Mouse (Mus musculus) CH12.LX (cell line): ENCODE measurements around the gene Prr5.

ENCODE experiments used
- BHLHE40 ChIP-seq: IDR thresholded peaks from 2 replicates; pipeline ENCODE4 v1.6.1; 2011; ENCODE audit warnings: mild to moderate bottlenecking, low read depth, low read length, improper control_type of control experiment
- CTCF ChIP-seq, 2 experiments: IDR thresholded peaks in 1 of 2; conservative IDR thresholded peaks in 1 of 2; 2 replicates each; pipeline ENCODE4 v1.5.1; 2011 to 2012; ENCODE audit warnings: low read depth in 2 of 2, low read length in 2 of 2, improper control_type of control experiment in 1 of 2, inconsistent platforms in 1 of 2, mild to moderate bottlenecking in 1 of 2, moderate library complexity in 1 of 2
- E2F4 ChIP-seq: IDR thresholded peaks from 2 replicates; pipeline ENCODE4 v1.6.1; 2011; ENCODE audit warnings: low read depth, low read length, improper control_type of control experiment; ENCODE audit not compliant: insufficient replicate concordance
- ELF1 ChIP-seq: IDR thresholded peaks from 2 replicates; pipeline ENCODE4 v1.6.1; 2014; ENCODE audit warnings: low read depth, mild to moderate bottlenecking, inconsistent platforms, low read length, improper control_type of control experiment
- GABPA ChIP-seq: IDR thresholded peaks from 2 replicates; pipeline ENCODE4 v1.6.1; 2012; ENCODE audit warnings: low read depth, low read length, improper control_type of control experiment, inconsistent platforms; ENCODE audit not compliant: insufficient replicate concordance
- MAFK ChIP-seq: IDR thresholded peaks from 2 replicates; pipeline ENCODE4 v1.6.1; 2011; ENCODE audit warnings: low read length, improper control_type of control experiment; ENCODE audit not compliant: insufficient replicate concordance
- MAX ChIP-seq: IDR thresholded peaks from 2 replicates; pipeline ENCODE4 v1.6.1; 2011; ENCODE audit warnings: low read length, improper control_type of control experiment
- POLR2A ChIP-seq: IDR thresholded peaks from 2 replicates; pipeline ENCODE4 v1.6.1; 2011; ENCODE audit warnings: low read depth, mild to moderate bottlenecking, improper control_type of control experiment, low read length
- RCOR1 ChIP-seq: conservative IDR thresholded peaks from 2 replicates; pipeline ENCODE4 v1.6.1; 2012; ENCODE audit warnings: low read depth, mild to moderate bottlenecking, inconsistent platforms, low read length, improper control_type of control experiment
- UBTF ChIP-seq: IDR thresholded peaks from 2 replicates; pipeline ENCODE4 v1.6.1; 2012; ENCODE audit warnings: low read depth, mild to moderate bottlenecking, inconsistent platforms, low read length, improper control_type of control experiment, moderate library complexity
- ZC3H11A ChIP-seq: IDR thresholded peaks from 2 replicates; pipeline ENCODE4 v1.6.1; 2012; ENCODE audit warnings: low read depth, mild to moderate bottlenecking, inconsistent platforms, low read length, improper control_type of control experiment
- ZMIZ1 ChIP-seq: IDR thresholded peaks from 2 replicates; pipeline ENCODE4 v1.6.1; 2012; ENCODE audit warnings: low read depth, mild to moderate bottlenecking, inconsistent platforms, low read length, improper control_type of control experiment

- TF ChIP-seq POLR2A (no peak), ZC3H11A (no peak), CTCF (conservative IDR thresholded peaks at IDR 0.05 in 1 of 2, IDR thresholded peaks at IDR 0.05 in 1 of 2; ENCODE audit: low read depth in 2 of 2, low read length in 2 of 2) (no peak), MAX (no peak), UBTF (no peak), ELF1 (no peak), ZMIZ1 (no peak), RCOR1 (no peak), MAFK (no peak), E2F4 (no peak), GABPA (no peak), BHLHE40 (no peak)
Measured at GRCm38 (mm10) chr15:84625712-84626414, 43.6 kb upstream of the Prr5 start.
